7 mouse cellular contexts compared by ENCODE assay signal in genomic region chr12:64965124-64966026, GRCm38 (mm10). TPM values are rescaled to one million over a fixed set of nuclear protein-coding genes. Genes with fewer than 3 reads are reported as not detected.
DNase-seq lines count a peak whose midpoint lies in the region; ATAC-seq lines count a peak whose summit lies in the region.

TSS of gene Klhl28 (minus strand) at chr12:64965534.
TSS of gene Togaram1 (plus strand) at chr12:64965804.

- H3K27me3 ChIP-seq in intestine, embryonic 15.5 days (replicated peaks): no peaks in the 10 kb centered on the region
- no peaks in the 10 kb centered on the region for H3K27me3 ChIP-seq in midbrain, embryonic 10.5 days (ENCODE audit: low read depth, poor library complexity, severe bottlenecking)

- H3K4me1 ChIP-seq in intestine, embryonic 15.5 days (replicated peaks): no peaks in the 10 kb centered on the region
- peaks cover 42% of the 10 kb centered on the region for H3K4me1 ChIP-seq in midbrain, embryonic 10.5 days

- WGBS in intestine, embryonic 15.5 days: under 1% methylated on average over 45 of the region's 45 CpGs
- WGBS in midbrain, embryonic 10.5 days: 0% methylated on average over 45 of the region's 45 CpGs

- peak; percentile 99 for DNase-seq in adrenal gland, adult 2 months
- DNase-seq in embryo, embryonic 11.5 days (ENCODE audit: low read depth, low spot score): peak; percentile 98
- peak; percentile 97 to 98 for DNase-seq in gastrocnemius, postnatal 36 days
- DNase-seq in left cerebral cortex, postnatal 25 days (ENCODE audit: low spot score in 2 of 2): peak; percentile 99 to 100
- peak; percentile 99 for DNase-seq in midbrain, embryonic 10.5 days (ENCODE audit: low spot score)
- DNase-seq in right cerebral cortex, postnatal 4 days: peak; percentile 96

- intact Hi-C loops in gastrocnemius, postnatal 36 days (cut with DNase I): loop anchor here (5.0 kb wide), 1 partner anchor 107 kb away; the partner anchor contains the start of gene Fkbp3
- intact Hi-C loops in left cerebral cortex, postnatal 25 days (cut with DNase I): no loop called here

- H3K27ac ChIP-seq in intestine, embryonic 15.5 days: peak within 1 kb of the TSS; percentile 79
- peak within 1 kb of the TSS; percentile 92 for H3K27ac ChIP-seq in midbrain, embryonic 10.5 days (replicated peaks)

- no peaks in the 10 kb centered on the region for H3K9me3 ChIP-seq in intestine, embryonic 15.5 days
- no peaks in the 10 kb centered on the region for H3K9me3 ChIP-seq in midbrain, embryonic 10.5 days (replicated peaks)

- ATAC-seq in intestine, embryonic 15.5 days: peak; percentile 99

- no peaks in the 10 kb centered on the region for H3K36me3 ChIP-seq in intestine, embryonic 15.5 days
- 0 out of 2 replicates have a peak, but pooled peaks cover 2% of the 10 kb centered on the region for H3K36me3 ChIP-seq in midbrain, embryonic 10.5 days

- H3K4me2 ChIP-seq in intestine, embryonic 15.5 days (replicated peaks): peak within 1 kb of the TSS; percentile 86

- H3K4me3 ChIP-seq in intestine, embryonic 15.5 days (replicated peaks): peak within 1 kb of the TSS; percentile 74
- H3K4me3 ChIP-seq in midbrain, embryonic 10.5 days: peak within 1 kb of the TSS; percentile 91

- peak within 1 kb of the TSS; percentile 80 for H3K9ac ChIP-seq in intestine, embryonic 15.5 days

RNA-seq across cellular contexts. Expression of gene Klhl28, which starts in this region (rescaled TPM):
- total RNA-seq in adrenal gland, adult 2 months (2021): 10 to 100 TPM; 10.3 to 11.8 TPM
- polyA plus RNA-seq in adrenal gland, adult 2 months (2012; rRNA removed): 0.90 and 1.6 TPM in 2 replicates
- total RNA-seq in gastrocnemius, postnatal 36 days (2021): 1 to 10 TPM; 8.0 to 9.4 TPM
- polyA plus RNA-seq in intestine, embryonic 15.5 days (2015; fragmentation: Nextera tagmentation; extraction: Ambion mirVana): 10.0 and 10.7 TPM in 2 replicates
- total RNA-seq in left cerebral cortex, postnatal 25 days (2021): 10 to 100 TPM; 24.2 to 24.5 TPM
- polyA plus RNA-seq in midbrain, embryonic 10.5 days (2016; fragmentation: Nextera tagmentation; extraction: Ambion mirVana): 10.6 and 14.4 TPM in 2 replicates

RNA-seq across cellular contexts. Expression of gene Togaram1, which starts in this region (rescaled TPM):
- total RNA-seq in adrenal gland, adult 2 months (2021): 10 to 100 TPM; 29.1 to 44.7 TPM
- 4.3 and 5.8 TPM in 2 replicates for polyA plus RNA-seq in adrenal gland, adult 2 months (2012; rRNA removed)
- total RNA-seq in gastrocnemius, postnatal 36 days (2021): 10 to 100 TPM in 1 of 2 experiments, 1 to 10 TPM in 1; 8.8 to 10.5 TPM
- 23.8 and 28.0 TPM in 2 replicates for polyA plus RNA-seq in intestine, embryonic 15.5 days (2015; fragmentation: Nextera tagmentation; extraction: Ambion mirVana)
- 10 to 100 TPM; 55.8 to 56.7 TPM for total RNA-seq in left cerebral cortex, postnatal 25 days (2021)
- 25.8 and 28.2 TPM in 2 replicates for polyA plus RNA-seq in midbrain, embryonic 10.5 days (2016; fragmentation: Nextera tagmentation; extraction: Ambion mirVana)

Comparison
In these comparisons a context has a peak if more than half of its experiments do, and no peak if none do; other contexts are left out.
1. Peak in every context shown above with its lines: DNase-seq, ATAC-seq, H3K4me3 ChIP-seq and H3K27ac ChIP-seq.